Mouse (Mus musculus): Measurements from ENCODE around the gene Man1a. TPM values are rescaled to one million over a fixed set of nuclear protein-coding genes. Genes with fewer than 3 reads are reported as not detected.

The Man1a gene
- polyA plus RNA-seq, 1 experiment: 48.9 TPM

DNA sequence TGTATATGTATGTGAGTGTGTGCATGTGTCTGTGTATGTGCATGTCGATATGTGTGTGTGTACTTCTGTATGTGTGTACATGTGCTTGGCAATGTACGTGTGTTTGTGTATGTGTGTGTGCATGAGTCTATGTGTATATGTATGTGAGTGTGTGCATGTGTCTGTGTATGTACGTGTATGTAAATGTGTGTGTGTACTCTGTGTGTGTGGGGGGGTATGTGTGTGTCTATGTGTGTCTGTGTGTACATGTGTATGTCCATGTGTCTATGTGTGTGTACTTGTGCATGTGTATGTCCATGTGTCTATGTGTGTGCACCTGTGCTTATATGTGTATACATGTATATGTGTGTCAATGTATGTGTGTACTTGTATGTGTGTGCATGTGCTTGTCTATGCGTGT lies 15.2 kb downstream of the Man1a start:
- no peak for DNase-seq (ENCODE audit: low spot score)

DNA sequence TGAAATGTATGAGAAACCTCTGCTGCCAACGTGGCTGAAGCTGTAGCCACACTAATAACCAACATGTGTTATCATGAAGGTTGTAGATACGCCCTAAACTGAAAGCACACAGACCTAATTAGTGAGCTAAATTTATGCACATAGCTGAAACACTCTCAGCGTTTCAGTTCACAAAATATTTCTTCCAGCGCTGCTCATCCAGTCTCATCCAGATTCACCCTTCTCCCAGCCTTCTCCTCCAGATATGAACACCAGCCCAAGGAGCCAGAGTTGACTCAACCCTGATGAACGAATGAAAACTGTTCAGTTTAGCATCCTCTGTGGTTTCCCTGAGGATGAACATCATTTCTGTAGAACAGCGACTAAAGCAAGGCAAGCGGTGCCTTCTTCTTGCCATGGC lies 15.8 kb downstream of the Man1a start:
- no peak for DNase-seq (ENCODE audit: low spot score)

DNA sequence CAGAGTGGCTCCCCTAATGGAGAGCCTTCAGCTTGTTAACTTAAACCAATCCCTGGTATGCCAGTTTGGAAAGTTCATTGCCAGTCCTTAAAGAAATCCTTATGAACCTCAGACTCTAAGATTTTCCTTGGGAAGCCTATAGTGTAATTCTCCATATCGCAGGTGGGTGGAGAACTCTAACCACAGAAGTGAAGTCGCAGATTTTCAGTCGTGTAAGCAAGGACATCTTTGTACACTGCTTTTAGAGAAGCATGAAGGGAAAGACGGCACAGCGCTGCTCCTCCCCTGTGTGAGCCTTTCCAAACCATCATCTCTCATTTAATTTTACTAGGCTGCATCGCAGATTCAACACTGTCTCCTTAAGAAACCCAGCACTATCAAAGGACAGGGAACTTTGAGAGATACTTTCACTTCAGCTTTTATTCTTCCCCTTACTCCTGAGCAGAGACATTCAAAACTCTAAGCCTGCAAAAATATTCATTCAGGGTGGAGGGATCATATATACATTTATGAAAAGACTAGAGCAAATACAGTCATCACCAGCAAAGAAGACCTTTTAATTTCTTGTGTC lies 16.6 kb downstream of the Man1a start:
- no peak for DNase-seq (ENCODE audit: low spot score)

DNA sequence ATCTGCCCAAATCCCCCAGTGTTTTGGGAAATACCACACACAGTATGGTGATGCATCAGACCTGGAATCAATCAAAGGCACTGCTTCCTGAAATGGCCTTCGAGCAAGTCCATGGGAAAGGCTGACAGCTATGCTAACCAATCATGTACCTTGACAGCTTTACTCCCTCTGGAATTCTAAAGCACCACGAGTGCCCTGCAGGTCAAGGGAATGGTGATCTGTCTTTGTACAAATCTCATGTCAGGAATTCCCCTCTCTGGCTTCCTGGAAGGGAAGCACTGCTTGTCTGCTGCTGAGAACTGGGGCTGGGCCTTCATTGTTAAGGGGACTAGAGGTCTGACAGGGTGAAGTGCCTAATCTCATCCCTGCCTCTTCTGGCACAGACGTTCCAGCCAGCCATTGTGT lies 17.3 kb downstream of the Man1a start:
- DNase-seq (ENCODE audit: low spot score): no peak

DNA sequence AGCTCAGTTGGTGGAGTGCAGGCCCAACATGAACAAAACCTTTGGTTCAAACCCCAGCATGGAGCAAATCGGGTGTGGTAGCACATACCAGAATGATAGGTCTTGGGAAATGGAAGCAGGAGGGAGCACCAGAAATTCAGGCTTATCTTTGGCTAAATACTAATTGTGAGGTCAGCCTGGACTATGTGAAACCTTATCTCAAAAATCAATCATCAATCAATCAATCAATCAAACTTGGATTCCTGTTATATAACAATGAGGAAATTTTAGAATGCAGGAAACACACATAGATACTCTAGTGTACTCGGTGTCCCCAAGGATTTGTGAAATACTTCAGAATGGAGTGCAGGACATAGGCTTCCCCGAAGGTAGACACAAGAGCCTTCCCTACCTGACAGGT lies 17.8 kb downstream of the Man1a start:
- DNase-seq (ENCODE audit: low spot score): no peak

DNA sequence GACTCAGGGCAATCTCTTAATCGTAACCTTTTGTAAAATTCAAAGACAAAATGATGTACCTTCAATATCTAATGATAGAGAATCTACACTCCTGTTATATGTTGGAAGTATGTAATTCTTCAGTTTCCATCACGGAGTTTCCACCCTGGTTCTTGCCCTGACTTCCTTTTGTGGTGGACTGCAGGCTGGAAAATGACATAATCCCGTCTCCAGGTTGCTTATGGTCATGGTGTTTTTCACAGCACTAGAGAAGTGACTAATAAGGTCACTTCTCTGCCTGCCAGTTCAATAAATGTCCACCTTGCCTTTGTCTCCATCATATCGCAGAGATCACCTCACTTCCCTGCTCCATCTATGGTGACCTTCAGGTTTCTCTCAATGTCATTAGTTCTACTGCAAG lies 22.2 kb downstream of the Man1a start:
- DNase-seq (ENCODE audit: low spot score): no peak

DNA sequence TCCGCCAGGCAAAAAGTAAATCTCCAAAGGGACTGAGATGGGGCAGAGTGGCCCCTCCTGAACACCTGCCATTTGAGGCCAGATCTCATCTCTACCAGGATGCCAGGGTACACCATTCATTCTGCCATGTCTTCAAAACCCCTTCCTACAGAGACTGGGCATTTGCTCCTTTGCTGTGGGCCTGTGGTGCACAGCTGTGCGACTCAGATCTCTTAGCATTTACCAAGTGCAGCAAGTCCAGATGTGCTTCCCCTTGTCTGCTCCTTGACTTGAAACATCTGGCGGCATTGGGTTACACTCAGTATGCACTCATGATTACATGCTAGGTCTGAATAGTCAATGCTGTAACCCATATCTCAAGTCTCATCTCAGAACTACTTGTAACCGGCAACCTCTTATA lies 28.5 kb downstream of the Man1a start:
- DNase-seq (ENCODE audit: low spot score): no peak

DNA sequence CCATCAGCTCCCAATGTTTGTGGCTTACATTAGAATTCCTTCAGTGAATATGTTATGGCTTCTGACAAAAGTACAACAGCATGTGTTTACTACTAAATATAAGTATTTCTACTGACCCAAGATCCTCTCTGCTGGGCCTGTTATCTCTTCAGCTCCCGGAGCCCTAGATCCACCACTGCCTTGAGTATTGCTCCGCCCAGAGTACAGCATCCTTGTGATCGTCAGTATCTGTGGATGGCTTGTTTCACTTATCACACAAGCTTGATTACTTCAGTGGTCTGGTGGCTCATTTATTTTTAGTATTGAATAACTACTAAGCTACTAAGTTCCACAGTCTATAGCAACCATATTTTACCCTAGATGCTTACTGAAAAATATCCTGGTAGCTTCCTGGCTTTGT lies 33.1 kb downstream of the Man1a start:
- DNase-seq (ENCODE audit: low spot score): no peak

DNA sequence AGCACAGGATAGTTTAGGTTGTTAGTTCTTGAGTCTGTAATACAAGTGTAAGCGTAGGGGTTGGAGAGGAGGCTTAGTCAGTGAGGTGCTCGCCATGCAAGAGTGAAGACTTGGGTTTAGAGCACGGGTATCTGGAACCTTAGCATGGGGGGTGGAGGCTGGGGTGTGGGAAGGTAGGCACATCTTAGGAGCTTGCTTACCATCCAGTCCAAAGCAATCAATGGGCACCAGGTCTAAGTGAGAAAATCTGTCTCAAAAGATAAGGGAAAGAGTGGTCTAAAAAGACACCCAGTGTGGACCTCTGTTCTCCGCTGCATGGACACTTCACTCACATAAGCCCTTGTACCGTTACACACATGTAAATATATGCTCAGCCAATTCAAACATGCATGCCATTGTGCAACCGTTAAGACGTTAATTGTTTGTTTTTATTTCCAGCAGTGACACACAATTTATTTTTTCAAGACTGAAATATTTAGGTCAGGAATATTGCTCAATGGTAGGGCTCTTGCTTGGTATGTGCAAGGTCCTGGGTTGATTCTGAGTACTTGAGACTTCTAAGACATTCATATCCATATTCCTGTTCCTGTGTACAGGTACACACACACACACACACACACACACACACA lies 34.1 kb downstream of the Man1a start:
- DNase-seq (ENCODE audit: low spot score): no peak

DNA sequence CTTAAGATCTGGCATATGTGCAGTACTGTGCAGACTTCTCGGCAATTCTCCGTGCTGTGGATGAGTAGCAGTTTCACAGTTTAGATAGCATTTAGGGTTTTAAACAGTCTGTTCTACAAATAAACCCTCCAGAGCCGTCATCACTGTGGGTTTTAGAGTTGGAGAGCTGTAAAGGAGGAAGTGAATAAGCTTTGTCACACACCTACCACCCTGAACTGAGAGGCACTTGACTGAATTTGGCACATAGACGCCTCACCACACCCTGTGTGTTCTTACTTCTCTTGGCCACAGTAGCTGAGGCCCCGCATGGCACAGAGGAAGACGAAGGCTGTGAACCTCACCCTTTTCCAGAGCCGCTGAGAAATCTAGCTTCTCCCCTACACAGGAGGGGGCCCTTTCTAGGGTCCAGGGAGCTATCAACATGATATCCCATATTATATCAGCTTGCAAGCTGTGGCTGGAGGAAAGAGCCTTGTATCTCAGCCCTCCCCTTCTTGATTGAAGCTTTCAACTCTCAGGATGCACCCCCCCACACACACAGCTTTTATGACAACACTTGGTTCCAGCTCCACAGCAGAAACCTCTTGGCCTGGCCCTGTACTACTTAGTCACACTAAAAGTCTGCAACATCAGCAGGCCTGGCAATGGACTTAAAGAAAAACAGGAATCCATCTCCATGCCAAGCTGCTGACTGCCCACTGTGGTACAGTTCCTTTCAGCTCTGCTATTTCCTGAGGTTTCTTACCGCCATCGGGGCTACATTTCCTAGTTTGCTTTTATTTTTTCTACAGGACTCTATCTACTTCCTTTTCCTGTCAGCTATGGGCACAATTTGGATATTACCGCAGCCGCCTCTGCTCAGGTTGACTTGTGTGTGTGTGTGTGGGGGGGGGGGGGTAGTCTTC lies 35.9 kb downstream of the Man1a start:
- DNase-seq (ENCODE audit: low spot score): no peak

DNA sequence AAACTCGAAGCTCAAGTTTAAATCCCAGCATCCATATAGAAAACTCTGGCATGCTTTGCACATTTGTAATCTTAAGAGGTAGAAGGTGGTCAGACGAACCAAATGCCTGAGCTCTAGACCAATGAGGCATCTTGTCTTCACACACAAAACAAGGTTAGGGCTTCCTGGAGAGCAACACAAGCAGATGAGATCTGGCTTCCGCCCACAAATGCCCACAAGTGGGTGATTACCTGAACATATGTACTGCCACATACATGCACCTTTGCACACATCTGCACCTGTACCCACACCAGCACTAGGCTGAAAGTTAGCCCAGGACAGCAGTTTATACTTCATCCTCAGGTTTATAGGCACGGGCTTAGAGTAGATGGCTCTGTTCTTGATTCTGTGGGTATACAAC lies 36.7 kb downstream of the Man1a start:
- DNase-seq (ENCODE audit: low spot score): no peak

DNA sequence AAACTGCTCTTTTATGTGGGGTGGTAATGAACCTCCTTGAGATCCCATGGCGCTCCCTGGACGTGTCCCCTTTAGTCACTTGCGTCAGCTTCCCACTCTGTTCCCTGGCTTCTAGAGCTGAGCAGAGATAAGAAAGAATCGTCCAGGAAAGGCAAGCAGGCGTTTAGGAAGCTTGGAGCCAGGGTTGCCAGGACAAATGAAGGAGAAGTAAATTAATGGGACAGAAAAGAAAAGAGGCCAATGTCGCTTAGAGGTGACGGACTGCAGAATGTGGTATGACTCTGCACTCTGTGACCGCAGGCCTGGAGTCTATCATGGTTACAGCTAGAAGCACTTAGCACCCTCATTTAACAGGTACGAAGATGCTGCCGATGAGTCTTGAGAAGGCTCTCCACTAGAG lies 37.7 kb downstream of the Man1a start:
- no peak for DNase-seq (ENCODE audit: low spot score)

DNA sequence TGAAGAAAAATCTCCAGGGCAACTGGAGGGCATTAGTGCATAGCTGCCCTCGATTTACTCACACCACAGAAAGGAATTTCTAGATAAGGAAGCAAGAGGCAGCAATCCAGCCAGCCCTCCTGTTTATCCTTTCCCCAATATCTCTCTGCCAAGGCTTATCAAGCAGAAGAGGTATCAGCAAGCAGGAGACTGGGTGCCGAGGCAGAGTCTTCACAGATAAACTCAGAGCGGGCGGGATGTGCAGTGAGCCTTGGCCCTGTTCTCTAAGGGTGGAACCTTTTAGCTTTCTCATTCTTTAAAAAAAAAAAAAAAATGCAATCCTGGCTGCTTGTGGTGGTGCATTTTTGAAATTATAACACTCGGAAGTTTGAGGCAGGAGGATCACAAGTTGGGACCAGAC lies 38.2 kb downstream of the Man1a start:
- DNase-seq (ENCODE audit: low spot score): no peak

DNA sequence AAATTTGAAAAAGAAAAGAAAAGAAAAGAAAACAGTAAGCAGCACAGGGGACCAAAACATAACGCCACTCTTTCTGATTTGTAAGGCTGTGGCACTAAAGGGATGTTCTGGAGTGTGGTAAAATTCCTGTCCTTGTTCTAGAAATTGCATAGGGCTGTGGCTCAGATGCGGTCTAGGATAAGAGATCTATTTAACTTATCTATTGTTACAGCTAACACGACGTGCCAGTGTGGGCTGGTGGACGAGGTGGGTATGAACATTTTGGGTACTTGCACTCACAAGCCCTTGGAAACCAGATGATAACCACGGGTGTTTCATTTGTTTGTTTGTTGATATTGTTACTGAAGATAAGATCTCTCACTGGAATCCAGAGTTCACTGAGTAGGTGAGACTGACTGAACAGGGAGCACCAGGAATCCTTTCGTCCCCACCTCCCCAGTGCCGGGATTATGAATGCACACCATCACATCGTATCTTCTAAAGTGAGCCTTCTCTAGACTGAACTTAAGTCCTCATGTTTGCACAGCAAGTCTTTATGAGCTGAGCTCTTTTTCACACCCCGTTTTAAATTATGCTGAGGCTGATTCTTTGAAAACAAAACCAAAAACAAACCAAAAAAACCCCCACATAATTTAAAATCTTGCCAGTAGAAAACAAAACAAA lies 38.9 kb downstream of the Man1a start:
- no peak for DNase-seq (ENCODE audit: low spot score)

DNA sequence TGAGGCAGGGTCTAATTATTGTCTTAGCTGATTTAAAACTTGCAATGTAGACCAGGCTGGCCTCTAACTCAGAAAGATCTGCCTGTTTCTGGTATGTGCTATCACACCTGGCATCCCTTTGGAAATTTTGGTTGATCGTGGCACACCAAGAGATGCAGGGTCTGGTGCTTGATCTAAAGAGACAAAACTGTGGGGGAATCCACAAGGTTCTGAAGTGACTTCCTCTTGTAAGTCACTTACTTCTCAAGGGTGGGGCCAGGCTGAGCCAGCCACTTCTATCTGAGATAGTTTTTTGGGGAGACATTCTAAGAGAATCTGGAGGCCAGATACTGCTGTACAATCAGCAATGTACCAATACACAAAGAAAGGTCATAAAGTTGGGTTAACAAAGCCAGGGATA lies 40.8 kb downstream of the Man1a start:
- no peak for DNase-seq (ENCODE audit: low spot score)

DNA sequence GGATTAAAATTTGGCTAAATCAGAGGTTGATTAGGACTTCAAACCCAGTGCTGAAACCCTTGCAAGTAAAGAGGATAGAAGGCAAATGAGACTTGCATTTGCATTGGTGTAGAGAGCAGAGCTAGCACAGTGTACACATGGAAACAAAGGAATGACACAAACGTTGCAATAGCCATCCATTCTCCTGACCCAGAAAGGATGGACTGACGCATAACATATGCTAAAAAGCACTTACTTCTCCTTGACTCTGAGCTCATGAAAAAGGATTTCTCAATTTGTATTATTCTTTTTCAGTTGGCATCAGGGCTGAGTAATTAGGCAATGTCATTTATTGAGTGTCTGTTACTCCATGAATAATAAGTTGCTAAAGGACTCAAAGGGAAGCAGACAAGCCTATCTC lies 41.6 kb downstream of the Man1a start:
- no peak for DNase-seq (ENCODE audit: low spot score)

DNA sequence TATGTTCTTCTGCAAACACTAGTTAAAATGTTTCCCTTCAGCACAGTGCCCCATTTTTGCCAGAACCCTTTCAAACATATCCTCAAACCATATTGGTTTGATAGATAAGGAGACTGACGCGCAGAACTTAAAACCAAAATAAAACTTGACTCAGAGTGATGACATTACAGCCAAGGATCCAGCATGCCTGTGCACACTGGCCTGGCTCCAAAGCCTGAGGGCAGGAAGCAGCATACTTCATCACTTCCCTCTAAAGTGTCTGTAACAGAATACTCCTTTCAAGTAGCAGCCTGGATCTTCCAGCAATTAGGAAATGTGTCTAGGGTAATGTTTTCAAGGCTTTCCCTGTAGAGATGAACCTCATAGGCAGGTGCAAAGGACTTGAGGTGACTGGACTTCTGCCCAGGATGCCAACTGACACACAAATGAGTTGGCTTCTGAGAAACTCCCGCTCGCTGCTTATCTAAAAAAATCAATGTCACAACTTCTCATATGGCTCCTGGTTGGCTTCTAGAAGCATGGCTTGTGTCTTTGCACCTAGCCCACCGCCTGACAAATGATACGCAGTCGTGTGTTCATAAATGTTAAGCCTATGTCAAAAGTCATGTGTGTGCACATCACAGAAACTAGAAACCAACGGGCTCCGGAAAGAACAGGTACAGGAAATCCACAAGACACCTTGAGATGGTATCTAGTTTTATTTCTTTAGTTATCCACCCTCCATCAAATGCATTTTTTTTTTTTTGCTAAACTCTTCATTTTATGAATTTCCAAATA lies 43.9 kb downstream of the Man1a start:
- DNase-seq (ENCODE audit: low spot score): no peak

DNA sequence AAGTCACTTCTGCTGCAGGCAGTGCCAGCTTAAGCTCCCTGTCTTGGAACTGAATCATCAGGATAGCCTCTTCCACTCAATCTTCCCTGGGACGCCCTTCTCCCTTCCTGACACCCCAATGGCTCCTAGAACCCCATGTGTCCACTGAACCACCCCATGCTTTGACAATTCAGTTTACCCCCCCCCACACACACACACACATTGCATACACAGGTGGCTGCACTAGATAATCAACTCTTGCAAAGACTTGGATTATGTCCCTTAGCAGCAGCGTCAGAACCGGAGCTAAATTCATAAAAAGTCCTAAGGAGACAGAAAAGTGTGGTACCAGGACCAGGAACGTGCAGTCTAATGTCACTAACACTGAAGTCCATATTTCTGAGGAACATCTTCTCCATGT lies 47.5 kb downstream of the Man1a start:
- DNase-seq (ENCODE audit: low spot score): no peak

DNA sequence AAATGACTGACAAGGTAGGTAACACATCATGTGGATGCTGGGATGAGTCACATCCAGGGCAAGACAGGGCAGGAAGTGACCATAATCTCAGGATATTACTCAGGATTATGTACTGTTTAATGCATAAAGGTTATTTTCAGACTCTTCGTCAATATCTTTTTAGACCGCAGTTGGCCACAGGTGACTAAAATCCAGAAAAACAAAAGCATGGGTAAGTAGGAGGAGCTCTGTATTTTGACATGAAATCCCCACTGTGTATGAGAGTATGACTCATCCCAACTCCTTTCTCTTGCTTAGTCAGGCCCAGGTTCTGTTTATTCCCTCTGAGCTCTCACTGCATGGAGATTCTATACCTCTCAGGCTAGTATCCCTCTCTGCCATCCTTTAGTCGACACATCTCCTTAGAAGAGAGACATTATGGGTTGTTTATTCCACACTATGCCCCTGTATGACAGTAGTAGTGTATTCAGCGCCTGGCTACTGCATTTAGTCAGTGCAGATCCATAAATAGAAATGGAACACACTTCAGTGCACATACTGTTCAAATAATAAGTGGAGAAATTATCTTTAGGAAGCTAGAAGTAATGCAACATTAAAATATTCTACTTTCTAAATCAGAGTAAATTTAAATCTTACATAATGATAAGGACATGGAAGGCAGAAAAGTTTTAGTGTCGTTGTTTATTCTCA lies 49.5 kb downstream of the Man1a start:
- no peak for DNase-seq (ENCODE audit: low spot score)

DNA sequence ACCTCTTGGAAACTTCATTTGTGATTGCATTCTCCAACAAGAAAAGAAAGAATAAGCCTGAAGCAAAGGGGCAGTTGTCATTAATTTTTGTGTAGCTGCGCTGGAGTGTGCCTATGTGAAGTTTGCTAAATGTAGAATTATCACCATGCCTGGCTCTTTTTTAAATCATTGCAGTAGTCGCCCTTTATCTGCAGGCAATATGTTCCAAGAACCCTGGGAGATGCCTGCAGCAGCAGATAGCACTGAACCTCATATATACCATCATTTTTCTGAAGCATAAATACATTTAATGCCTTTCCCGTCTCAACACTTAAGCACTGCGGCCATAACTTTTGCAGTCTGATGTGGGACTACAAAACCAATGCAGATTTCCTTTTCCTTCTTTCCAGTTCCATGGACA lies 50.3 kb downstream of the Man1a start:
- DNase-seq (ENCODE audit: low spot score): no peak

DNA sequence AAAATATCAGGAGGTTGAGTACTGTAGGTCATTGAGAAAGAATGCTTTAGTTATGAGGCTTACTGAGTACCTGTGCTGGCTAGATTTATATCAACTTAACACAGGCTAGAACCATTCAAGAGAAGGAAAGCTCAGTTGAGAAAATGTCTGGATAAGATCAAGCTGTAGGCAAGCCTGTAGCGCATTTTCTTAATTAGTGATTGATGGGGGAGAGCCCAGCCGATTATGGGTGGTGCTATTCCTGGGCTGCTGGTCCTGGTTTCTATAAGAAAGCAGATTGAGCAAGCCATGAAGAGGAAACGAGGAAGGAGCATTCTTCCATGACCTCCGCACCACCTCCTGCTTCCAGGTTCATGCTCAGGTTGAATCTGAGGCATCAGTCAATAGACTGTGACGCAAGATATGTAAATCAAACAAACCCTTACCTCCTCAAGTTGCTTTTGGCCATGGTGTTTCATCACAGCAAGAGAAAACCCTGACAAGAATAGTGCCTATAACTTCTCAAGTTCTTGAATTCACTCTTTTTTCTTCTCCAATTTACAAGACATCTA lies 58.4 kb downstream of the Man1a start:
- no peak for DNase-seq (ENCODE audit: low spot score)
